Mouse (Mus musculus): ENCODE measurements around the gene Cd33.
A peak's percentile ranks its signal among the peaks of the same experiment; 100 is the strongest.

Gene Cd33

GRCm38 (mm10) chr7:43544225-43544977 is at the start of gene Cd33:
Gene Cd33, minus strand, starts transcription at chr7:43544428.
- no peak for DNase-seq (ENCODE audit: low read depth, low spot score)

GRCm38 (mm10) chr7:43584790-43585189 is 40.6 kb upstream of the Cd33 start:
- no peak for DNase-seq (ENCODE audit: low read depth, low spot score)

- no peak for DNase-seq (ENCODE audit: low read depth, low spot score)
Measured at GRCm38 (mm10) chr7:43580526-43580925, 36.3 kb upstream of the Cd33 start.

GRCm38 (mm10) chr7:43579440-43580171 is 35.4 kb upstream of the Cd33 start, which contains the start of gene Zfp719:
Gene Zfp719, plus strand, starts transcription at chr7:43579610.
- peak; percentile 99 for DNase-seq (ENCODE audit: low read depth, low spot score)

GRCm38 (mm10) chr7:43571216-43571615 is 27.0 kb upstream of the Cd33 start:
- no peak for DNase-seq (ENCODE audit: low read depth, low spot score)

- DNase-seq (ENCODE audit: low read depth, low spot score), result peak; percentile 14
Measured at GRCm38 (mm10) chr7:43563300-43563699, 19.1 kb upstream of the Cd33 start.

- DNase-seq (ENCODE audit: low read depth, low spot score), result peak; percentile 58
Measured at GRCm38 (mm10) chr7:43562651-43563070, 18.4 kb upstream of the Cd33 start.

GRCm38 (mm10) chr7:43562006-43562633 is 17.9 kb upstream of the Cd33 start, which contains the start of gene Zfp658:
Gene Zfp658, plus strand, starts transcription at chr7:43562256.
- peak; percentile 94 for DNase-seq (ENCODE audit: low read depth, low spot score)

- DNase-seq (ENCODE audit: low read depth, low spot score), result no peak
Measured at GRCm38 (mm10) chr7:43556901-43557300, 12.7 kb upstream of the Cd33 start.

GRCm38 (mm10) chr7:43555351-43555750 is 11.1 kb upstream of the Cd33 start:
- DNase-seq (ENCODE audit: low read depth, low spot score), result no peak

GRCm38 (mm10) chr7:43554550-43554949 is 10.3 kb upstream of the Cd33 start:
- no peak for DNase-seq (ENCODE audit: low read depth, low spot score)

- no peak for DNase-seq (ENCODE audit: low read depth, low spot score)
Measured at GRCm38 (mm10) chr7:43553153-43553552, 8.9 kb upstream of the Cd33 start.

GRCm38 (mm10) chr7:43548206-43548605 is 4.0 kb upstream of the Cd33 start:
- no peak for DNase-seq (ENCODE audit: low read depth, low spot score)

GRCm38 (mm10) chr7:43547666-43548065 is 3.4 kb upstream of the Cd33 start:
- DNase-seq (ENCODE audit: low read depth, low spot score), result no peak

- DNase-seq (ENCODE audit: low read depth, low spot score), result no peak
Measured at GRCm38 (mm10) chr7:43545656-43546545, 1.7 kb upstream of the Cd33 start.

GRCm38 (mm10) chr7:43538524-43538923 is 5.7 kb downstream of the Cd33 start:
- DNase-seq (ENCODE audit: low read depth, low spot score), result no peak

GRCm38 (mm10) chr7:43532936-43533505 is 11.2 kb downstream of the Cd33 start:
- no peak for DNase-seq (ENCODE audit: low read depth, low spot score)

- DNase-seq (ENCODE audit: low read depth, low spot score), result no peak
Measured at GRCm38 (mm10) chr7:43530216-43530785, 13.9 kb downstream of the Cd33 start.

- DNase-seq (ENCODE audit: low read depth, low spot score), result no peak
Measured at GRCm38 (mm10) chr7:43525313-43525712, 18.9 kb downstream of the Cd33 start.

- no peak for DNase-seq (ENCODE audit: low read depth, low spot score)
Measured at GRCm38 (mm10) chr7:43522776-43523175, 21.5 kb downstream of the Cd33 start.

GRCm38 (mm10) chr7:43518341-43518740 is 25.9 kb downstream of the Cd33 start:
- no peak for DNase-seq (ENCODE audit: low read depth, low spot score)

All from CD4-positive helper T cell, adult 2 months (primary cell).